Mouse (Mus musculus) ZHBTc4 (cell line): ENCODE measurements around the gene Pmm2.

Experiments used
- DNase-seq: peaks from one replicate; pipeline ENCODE4 v3.0.0-alpha.2; 2011; ENCODE audit warnings: low read depth, low spot score

Pmm2 gene

DNA sequence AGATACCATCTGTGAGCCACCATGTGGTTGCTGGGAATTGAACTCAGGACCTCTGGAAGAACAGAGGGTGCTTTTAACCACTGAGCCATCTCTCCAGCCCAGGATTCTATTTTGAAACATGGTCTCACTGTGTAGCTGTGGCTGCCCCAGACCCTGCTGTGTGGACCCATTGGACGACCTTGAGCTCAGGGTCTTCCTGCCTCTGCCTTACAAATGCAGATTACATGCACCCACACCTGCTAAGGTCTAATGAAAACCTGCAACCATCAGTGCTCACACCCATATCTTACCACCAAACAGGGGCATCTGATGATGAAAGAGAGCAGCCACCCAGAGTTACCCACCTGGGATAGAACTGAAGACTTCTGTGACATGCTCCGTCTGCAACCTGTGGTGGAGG, 18.8 kb downstream of the Pmm2 start:
- DNase-seq, result peak; percentile 64

- DNase-seq, result no peak
Measured at GRCm38 (mm10) chr16:8658349-8658748, 20.9 kb downstream of the Pmm2 start.

DNA sequence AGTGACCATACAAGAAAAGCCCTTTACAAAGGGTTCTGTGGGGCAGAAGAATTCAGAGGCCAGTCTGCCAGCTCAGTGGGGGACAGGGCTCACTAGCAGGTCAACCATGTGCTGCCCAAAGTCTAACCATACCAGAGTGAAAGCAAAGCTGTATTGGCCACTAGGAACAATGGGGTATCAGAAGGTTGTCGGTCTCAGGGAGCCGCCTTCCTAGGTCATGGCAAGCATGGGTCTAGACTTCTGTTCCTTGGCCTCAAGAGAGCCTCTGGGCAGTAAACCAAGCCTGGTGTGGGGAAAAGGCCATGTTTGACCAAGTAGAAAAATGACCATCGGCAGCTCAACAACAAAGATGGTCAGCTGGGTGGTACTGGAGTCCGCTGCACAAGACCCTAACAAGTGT, 21.3 kb downstream of the Pmm2 start:
- DNase-seq, result no peak

DNA sequence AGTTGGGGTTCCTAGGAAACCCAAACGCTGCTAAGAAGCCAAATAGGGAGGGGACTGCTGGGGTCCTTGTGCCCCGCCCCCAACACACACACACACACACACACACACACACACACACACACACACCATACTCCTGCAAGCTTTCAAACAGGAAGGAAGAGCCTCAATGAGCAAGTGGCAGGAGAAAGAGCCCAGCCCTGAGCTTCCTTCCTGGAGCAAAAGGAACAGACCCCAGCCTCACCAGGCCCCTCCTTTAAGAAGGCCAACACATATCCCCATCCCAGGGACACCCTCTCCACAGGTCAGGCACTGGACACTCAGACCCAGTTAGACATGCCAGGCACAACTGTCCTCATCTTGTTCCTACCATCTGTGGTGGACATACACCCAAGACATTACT, 25.5 kb downstream of the Pmm2 start:
- DNase-seq, result no peak

DNA sequence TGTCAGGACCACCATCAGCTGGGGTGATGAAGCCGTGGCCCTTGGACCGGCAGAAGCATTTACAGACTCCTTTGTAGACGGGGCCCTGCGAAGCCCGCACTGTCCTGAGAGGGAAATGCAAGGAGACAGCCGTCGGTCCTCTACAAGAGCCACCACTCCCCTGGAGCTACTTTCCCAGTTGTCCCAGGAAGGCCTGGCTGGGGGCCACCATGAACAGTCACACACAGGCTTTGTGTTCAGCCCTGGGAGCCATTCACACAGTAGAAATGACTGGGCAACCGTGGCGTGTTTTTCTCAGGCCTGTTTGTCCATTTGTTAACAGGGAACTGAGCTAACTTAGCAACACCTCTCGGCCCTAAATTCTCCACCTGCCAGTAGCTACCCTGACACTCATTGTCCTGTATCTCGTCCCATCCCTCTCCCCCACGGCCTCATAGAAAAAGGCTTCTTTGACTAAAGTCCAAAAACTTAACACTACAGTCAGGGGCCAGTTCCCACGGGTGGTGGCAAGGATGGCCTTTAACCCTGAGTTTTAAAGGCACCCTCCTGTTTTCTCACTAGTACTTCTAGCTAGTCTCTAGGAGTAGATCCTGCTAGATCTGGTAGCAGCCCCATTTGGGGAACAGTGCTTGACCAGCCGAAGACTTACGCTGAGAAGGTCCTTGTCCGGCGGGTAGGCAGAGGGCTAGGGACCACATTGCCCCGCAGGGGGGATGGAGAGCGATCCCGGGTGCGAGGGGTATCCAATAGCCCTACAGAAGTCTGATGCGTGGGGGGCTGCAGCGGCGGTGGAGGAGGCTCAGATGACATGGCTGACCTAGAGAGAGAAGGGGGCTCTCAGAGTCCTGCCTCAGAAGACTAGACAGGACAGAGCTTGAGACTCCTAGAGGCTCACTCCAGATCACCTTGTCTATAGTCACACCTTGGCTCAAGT, 26.4 kb downstream of the Pmm2 start:
- DNase-seq, result no peak

- no peak for DNase-seq
Measured at GRCm38 (mm10) chr16:8665367-8665766, 27.9 kb downstream of the Pmm2 start.

- peak; percentile 55 for DNase-seq
Measured at GRCm38 (mm10) chr16:8666452-8666851, 29.0 kb downstream of the Pmm2 start.

DNA sequence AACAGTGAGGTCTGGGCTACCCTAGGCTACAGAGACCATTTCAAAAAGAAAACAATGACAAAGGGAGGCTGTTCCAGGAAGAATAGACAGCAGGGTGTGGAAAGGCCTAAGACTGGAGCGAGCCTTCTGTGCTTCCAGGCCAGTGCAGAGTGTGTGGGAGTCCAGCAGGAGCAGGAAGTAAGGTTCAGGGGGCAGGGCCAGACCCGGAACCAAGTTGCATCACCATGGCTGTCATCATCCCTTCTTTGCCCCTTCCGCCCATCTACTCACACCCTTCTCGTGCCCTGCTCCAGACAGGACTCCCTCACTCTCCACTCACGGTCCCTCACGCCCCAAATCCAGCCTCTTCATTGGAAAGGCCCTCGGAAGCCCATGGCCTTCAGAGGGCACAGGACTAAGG, 29.8 kb downstream of the Pmm2 start:
- DNase-seq, result no peak

DNA sequence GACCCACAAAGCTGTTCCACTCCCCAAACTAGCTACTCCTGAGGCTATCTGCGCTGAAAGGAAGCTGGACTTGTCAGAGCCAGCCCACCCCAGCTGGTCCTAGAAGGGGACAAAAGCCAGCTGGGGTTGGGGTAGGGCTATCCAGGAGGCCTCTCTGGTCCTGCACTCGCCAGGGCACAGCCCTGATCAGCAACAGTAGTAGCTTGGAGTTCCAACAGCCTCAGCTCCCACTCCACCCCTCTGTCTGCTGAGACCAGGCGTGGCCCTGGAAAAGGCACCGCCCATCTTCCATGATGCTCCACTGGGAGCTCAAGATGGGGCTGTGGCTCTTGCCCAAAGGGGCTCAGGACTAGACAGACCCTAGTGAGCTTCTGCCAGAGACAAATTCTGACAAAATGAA, 30.3 kb downstream of the Pmm2 start:
- peak; percentile 62 for DNase-seq

DNA sequence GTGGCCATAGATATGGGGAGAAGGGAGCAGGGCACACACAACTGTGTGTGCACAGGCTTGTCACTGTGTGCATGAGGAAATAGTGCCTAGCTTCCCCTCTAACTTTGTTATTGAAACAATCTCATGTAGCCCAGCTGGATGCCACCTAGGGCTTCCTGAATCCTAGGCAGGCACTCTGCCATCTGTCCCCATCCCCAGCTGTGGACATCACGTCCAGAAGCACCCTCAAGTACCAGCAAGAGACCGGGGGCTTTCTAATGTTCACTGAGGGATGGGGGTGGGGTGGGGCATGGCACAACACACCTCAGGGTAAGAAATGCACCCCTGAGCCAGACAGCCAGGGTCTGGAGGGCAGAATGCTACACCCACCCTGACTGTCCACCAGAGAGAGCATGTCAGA, 30.9 kb downstream of the Pmm2 start:
- DNase-seq, result no peak

DNA sequence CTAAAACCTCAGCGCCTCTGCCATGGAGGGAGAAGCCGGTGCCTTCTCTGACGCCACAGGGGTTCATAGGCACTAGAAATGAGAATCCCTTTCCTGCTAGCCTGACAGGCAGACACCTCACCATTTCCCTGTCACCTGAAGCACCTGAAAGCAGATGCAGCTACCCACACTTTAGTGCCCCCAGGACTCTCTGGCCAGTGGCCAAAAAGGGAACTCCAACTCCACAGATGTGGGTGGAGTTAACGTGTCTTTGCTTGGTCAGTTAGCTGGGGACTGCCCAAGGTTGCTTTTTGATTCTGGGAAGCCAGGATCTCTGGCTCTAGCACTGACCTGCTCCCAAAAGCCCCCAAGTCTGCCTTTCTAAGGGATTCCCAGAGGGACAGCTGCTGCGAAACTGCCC, 32.0 kb downstream of the Pmm2 start:
- no peak for DNase-seq

- peak; percentile 54 for DNase-seq
Measured at GRCm38 (mm10) chr16:8670041-8671035, 32.9 kb downstream of the Pmm2 start.

- DNase-seq, result peak; percentile 99
Measured at GRCm38 (mm10) chr16:8671551-8672349, 34.3 kb downstream of the Pmm2 start, which contains the start of gene Carhsp1. Gene Carhsp1 (minus strand): TSS chr16:8672155.

DNA sequence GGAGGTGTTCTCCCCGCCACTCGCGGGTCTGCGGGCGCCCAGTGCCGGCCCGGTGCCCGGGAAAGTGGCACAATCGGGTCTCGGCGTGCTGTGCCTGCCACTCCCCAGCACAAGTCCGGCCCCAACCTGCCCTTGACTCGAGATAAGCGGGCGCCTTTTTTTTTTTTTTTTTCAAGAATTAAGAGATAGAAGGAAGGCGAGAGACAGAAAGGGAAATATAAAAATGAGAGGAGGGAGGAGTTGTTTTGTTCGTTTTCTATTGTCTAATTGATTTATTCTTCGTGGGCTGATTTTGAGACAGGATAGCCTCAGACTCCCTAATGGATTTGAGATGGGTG, 34.8 kb downstream of the Pmm2 start:
- no peak for DNase-seq

- no peak for DNase-seq
Measured at GRCm38 (mm10) chr16:8672811-8673210, 35.3 kb downstream of the Pmm2 start.

DNA sequence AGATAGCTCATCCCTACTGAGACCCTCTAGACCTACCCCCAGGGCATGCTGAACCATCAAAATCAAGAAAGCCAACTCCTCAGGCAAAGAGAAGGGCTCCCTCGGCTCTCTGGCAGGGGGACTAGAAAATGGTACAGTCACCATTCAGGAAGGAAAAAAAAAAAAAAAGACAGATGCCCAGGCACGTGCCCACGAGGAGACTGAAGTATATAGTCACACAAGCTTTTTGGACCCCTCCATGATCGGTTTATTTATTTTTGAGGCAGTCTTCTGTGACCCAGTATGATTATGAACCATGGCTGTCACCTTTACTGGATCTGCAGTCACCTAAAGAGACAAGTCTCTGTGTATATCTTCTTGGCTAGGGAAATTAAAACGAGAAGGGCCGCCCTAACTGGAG, 35.9 kb downstream of the Pmm2 start:
- no peak for DNase-seq

DNA sequence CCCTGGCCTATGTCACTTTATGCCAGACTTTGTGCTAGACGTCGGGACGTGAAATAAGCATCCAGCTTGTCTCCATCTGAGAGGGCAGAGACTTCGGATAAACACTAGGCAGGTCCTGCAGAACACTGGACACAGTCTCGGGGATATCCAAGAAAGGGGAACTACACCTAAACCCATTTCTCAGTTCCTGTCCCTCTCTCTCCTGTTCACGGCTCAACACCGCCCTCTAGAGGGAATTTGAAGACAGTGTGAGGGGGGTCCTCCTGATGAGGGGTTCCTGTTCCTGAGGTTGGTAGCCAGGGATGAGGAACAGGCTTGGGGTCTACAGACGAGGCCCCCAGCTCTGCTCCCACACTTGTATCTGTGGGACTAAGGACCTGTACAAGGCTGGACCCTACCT, 36.7 kb downstream of the Pmm2 start:
- peak; percentile 85 for DNase-seq

GRCm38 (mm10) chr16:8675559-8675958, 38.1 kb downstream of the Pmm2 start:
- no peak for DNase-seq

DNA sequence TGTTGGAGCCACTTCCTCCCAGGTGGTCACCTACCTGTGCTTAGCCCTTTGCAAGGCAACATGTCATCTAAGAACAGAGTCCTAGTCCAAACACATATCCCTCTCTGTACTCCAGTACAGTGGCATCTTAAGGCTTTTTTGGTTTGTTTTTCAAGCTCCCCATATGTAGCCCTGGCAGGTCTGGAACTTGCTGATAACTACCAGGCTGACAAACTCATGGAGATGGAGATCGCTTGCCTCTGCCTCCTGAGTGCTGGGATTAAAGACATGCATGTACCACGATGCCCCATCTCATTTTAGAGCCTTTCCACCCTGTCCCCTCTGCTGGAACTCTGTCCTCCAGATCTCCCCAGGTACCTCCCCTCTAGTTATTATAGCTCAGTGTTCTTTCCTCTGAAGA, 38.8 kb downstream of the Pmm2 start:
- DNase-seq, result no peak

GRCm38 (mm10) chr16:8676800-8677199, 39.3 kb downstream of the Pmm2 start:
- DNase-seq, result peak; percentile 69

GRCm38 (mm10) chr16:8678035-8678434, 40.6 kb downstream of the Pmm2 start:
- DNase-seq, result no peak

DNA sequence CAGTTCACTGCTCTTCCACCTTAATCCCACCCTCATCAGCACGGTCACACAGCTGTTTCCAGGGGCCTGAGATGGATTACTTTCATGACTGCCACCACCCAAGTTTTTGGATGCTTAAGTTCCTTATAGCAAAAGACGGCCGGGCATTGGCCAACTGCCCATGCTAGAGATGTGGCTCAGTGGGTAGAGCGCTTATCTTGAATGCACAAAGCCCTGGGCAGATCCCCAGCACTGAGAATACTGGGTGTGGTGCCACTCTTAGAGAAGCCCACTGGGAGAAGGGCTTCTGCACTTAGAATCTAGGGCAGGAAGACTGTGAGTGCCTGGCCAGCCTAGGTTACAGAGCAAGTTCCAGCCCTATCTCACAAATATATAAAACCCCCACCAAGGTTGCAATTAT, 41.2 kb downstream of the Pmm2 start:
- DNase-seq, result no peak
